Mouse (Mus musculus) testis, adult 2 months (tissue): ENCODE data around the gene Sgsh. TPM values are rescaled to one million over a fixed set of nuclear protein-coding genes. Genes with fewer than 3 reads are reported as not detected.
"Not testable (repeated sequence)": the region's sequence is repeated elsewhere in the genome, so short reads cannot be mapped to it uniquely, and the experiment has no call there.

Experiments
- H3K27ac ChIP-seq: fragments of 200-500 bp; 2 replicates; pipeline ENCODE4 v1.5.1; 2012; ENCODE audit warnings: low read depth, low read length; ENCODE audit not compliant: control insufficient read depth, insufficient read depth
- H3K27me3 ChIP-seq: fragments of 200-500 bp; 2 replicates; pipeline ENCODE4 v1.6.1; 2012; ENCODE audit warnings: mild to moderate bottlenecking, low read length, moderate library complexity; ENCODE audit not compliant: control insufficient read depth, insufficient read depth
- H3K36me3 ChIP-seq: fragments of 200-500 bp; 2 replicates; pipeline ENCODE4 v1.6.1; 2012; ENCODE audit warnings: mild to moderate bottlenecking, low read length; ENCODE audit not compliant: control insufficient read depth, insufficient read depth
- H3K4me1 ChIP-seq: fragments of 200-500 bp; 2 replicates; pipeline ENCODE4 v1.6.1; 2012; ENCODE audit warnings: low read length; ENCODE audit not compliant: control insufficient read depth, insufficient read depth
- H3K4me3 ChIP-seq: fragments of 200-500 bp; 2 replicates; pipeline ENCODE4 v1.5.1; 2012; ENCODE audit warnings: low read depth, mild to moderate bottlenecking, low read length, moderate library complexity, mixed read lengths; ENCODE audit not compliant: control insufficient read depth
- CTCF ChIP-seq: fragments of 200-500 bp; IDR thresholded peaks from 2 replicates; pipeline ENCODE4 v1.5.1; 2012; ENCODE audit warnings: low read depth, mild to moderate bottlenecking, inconsistent platforms, low read length, moderate library complexity; ENCODE audit not compliant: control insufficient read depth, insufficient read depth, insufficient replicate concordance
- POLR2A ChIP-seq: fragments of 200-500 bp; IDR thresholded peaks from 2 replicates; pipeline ENCODE4 v1.6.1; 2012; ENCODE audit warnings: low read depth, mild to moderate bottlenecking, inconsistent platforms, low read length, moderate library complexity; ENCODE audit not compliant: control insufficient read depth
- polyA plus RNA-seq: library from polyadenylated mRNA; depleted of rRNA; stranded (reverse); fragments of >200 nt; gene quantifications from 2 replicates; pipeline ENCODE4 v1.2.3, GENCODE M21; 2012

Sgsh gene
- polyA plus RNA-seq, 1 experiment = 13.8 TPM

GRCm38 (mm10) chr11:119393483-119393804, 38.1 kb upstream of the Sgsh start:
- Histone ChIP-seq H3K4me3 (peak overlapping the region; percentile 69), H3K4me1 (peaks cover 13% of the 10 kb centered on the region), H3K36me3 (no peaks in the 10 kb centered on the region), H3K27ac (no peak overlapping the region), H3K27me3 (no peaks in the 10 kb centered on the region)
- TF ChIP-seq POLR2A = no peak
- TF ChIP-seq CTCF = no peak

GRCm38 (mm10) chr11:119392800-119393482, 37.6 kb upstream of the Sgsh start, which contains the start of gene Rnf213:
Rnf213 (plus strand) TSS chr11:119393100.
- H3K4me1 ChIP-seq = peaks cover 14% of the 10 kb centered on the region
- H3K27ac ChIP-seq = peak within 1 kb of the TSS; percentile 81; the same call in 1 of the 2 replicates
- TF ChIP-seq CTCF = no peak
- TF ChIP-seq POLR2A = peak; percentile 22; the same call in 1 of the 2 replicates
- H3K4me3 ChIP-seq = peak within 1 kb of the TSS; percentile 69
- no peaks in the 10 kb centered on the region for H3K27me3 ChIP-seq
- H3K36me3 ChIP-seq = no peaks in the 10 kb centered on the region

GRCm38 (mm10) chr11:119392001-119392614, 36.8 kb upstream of the Sgsh start:
- peaks cover 16% of the 10 kb centered on the region for H3K4me1 ChIP-seq
- H3K27ac ChIP-seq = peak overlapping the region; percentile 81
- H3K27me3 ChIP-seq = no peaks in the 10 kb centered on the region
- H3K4me3 ChIP-seq = peak overlapping the region; percentile 3; the same call in 1 of the 2 replicates
- TF ChIP-seq CTCF (no peak), POLR2A (no peak)
- H3K36me3 ChIP-seq = no peaks in the 10 kb centered on the region

- Histone ChIP-seq H3K4me3 (peak overlapping the region; percentile 3; the same call in 1 of the 2 replicates), H3K27ac (peak overlapping the region; percentile 81)
These were observed 36.2 kb upstream of the Sgsh start for GRCm38 (mm10) chr11:119391386-119392000.

GRCm38 (mm10) chr11:119390271-119391231, 35.2 kb upstream of the Sgsh start:
- H3K36me3 ChIP-seq = no peaks in the 10 kb centered on the region
- H3K27me3 ChIP-seq = no peaks in the 10 kb centered on the region
- H3K27ac ChIP-seq = peak overlapping the region; percentile 73
- peak; percentile 8; the same call in 1 of the 2 replicates for TF ChIP-seq POLR2A
- no peak for TF ChIP-seq CTCF
- peaks cover 16% of the 10 kb centered on the region for H3K4me1 ChIP-seq
- H3K4me3 ChIP-seq = peak overlapping the region; percentile 69

More at GRCm38 (mm10) chr11:119391386-119392000, 36.2 kb upstream of the Sgsh start:
- Histone ChIP-seq H3K27me3 (no peaks in the 10 kb centered on the region), H3K36me3 (no peaks in the 10 kb centered on the region), H3K4me1 (peaks cover 16% of the 10 kb centered on the region)
- no peak for TF ChIP-seq POLR2A
- TF ChIP-seq CTCF = no peak

- no peaks in the 10 kb centered on the region for H3K27me3 ChIP-seq
- H3K4me1 ChIP-seq = peaks cover 16% of the 10 kb centered on the region
- H3K36me3 ChIP-seq = no peaks in the 10 kb centered on the region
- TF ChIP-seq POLR2A (peak; percentile 2; the same call in 1 of the 2 replicates), CTCF (no peak)
- H3K4me3 ChIP-seq = peak overlapping the region; percentile 69
- peak overlapping the region; percentile 73 for H3K27ac ChIP-seq
These were observed 34.5 kb upstream of the Sgsh start for GRCm38 (mm10) chr11:119389851-119390270.

- peaks cover 15% of the 10 kb centered on the region for H3K4me1 ChIP-seq
- H3K27me3 ChIP-seq, H3K36me3 ChIP-seq, H3K4me3 ChIP-seq, H3K27ac ChIP-seq: not testable (repeated sequence)
These were observed 31.9 kb upstream of the Sgsh start for GRCm38 (mm10) chr11:119387273-119387672.
